Mouse (Mus musculus) myocyte (in vitro differentiated cells): Measurements from ENCODE around the gene Acpp.

Experiments used
- CEBPB ChIP-seq: IDR thresholded peaks from 2 replicates; pipeline ENCODE4 v1.6.1; 2011; ENCODE audit warnings: mild to moderate bottlenecking, moderate library complexity; ENCODE audit not compliant: poor library complexity, insufficient read depth, severe bottlenecking
- E2F4 ChIP-seq: IDR thresholded peaks from one replicate; pipeline ENCODE4 v1.6.1; 2011; ENCODE audit warnings: mild to moderate bottlenecking, control low read depth, moderate library complexity; ENCODE audit not compliant: insufficient read depth
- MAX ChIP-seq: IDR thresholded peaks from one replicate; pipeline ENCODE4 v1.6.1; 2011; ENCODE audit warnings: low read depth, mild to moderate bottlenecking, control low read depth
- MYOD1 ChIP-seq, 3 experiments: IDR thresholded peaks; one replicate each; pipeline ENCODE4 v1.6.1; 2011; ENCODE audit warnings: control low read depth in 2 of 3, low read depth in 2 of 3, mild to moderate bottlenecking in 2 of 3, moderate library complexity in 1 of 3; ENCODE audit not compliant: insufficient read length in 2 of 3, control insufficient read depth in 1 of 3
- MYOG ChIP-seq, 3 experiments: IDR thresholded peaks; one replicate each; pipeline ENCODE4 v1.6.1; 2011; ENCODE audit warnings: control low read depth in 2 of 3, low read depth in 2 of 3, mild to moderate bottlenecking in 2 of 3; ENCODE audit not compliant: insufficient read length in 2 of 3, control insufficient read depth in 1 of 3, insufficient read depth in 1 of 3
- POLR2A ChIP-seq: IDR thresholded peaks from one replicate; pipeline ENCODE4 v1.6.1; 2011; ENCODE audit warnings: low read depth, mild to moderate bottlenecking, control low read depth, moderate library complexity; ENCODE audit not compliant: insufficient read length
- POLR2AphosphoS2 ChIP-seq: IDR thresholded peaks from one replicate; pipeline ENCODE4 v1.6.1; 2011; ENCODE audit warnings: low read depth, control low read depth; ENCODE audit not compliant: insufficient read length
- REST ChIP-seq: IDR thresholded peaks from one replicate; pipeline ENCODE4 v1.6.1; 2011; ENCODE audit warnings: mild to moderate bottlenecking, control low read depth, moderate library complexity; ENCODE audit not compliant: insufficient read depth, insufficient read length
- SRF ChIP-seq: IDR thresholded peaks from one replicate; pipeline ENCODE4 v1.6.1; 2011; ENCODE audit warnings: low read depth; ENCODE audit not compliant: control insufficient read depth, insufficient read length
- TCF3 ChIP-seq: IDR thresholded peaks from one replicate; pipeline ENCODE4 v1.6.1; 2011; ENCODE audit warnings: low read depth, control low read depth; ENCODE audit not compliant: insufficient read length
- USF1 ChIP-seq: IDR thresholded peaks from one replicate; pipeline ENCODE4 v1.6.1; 2011; ENCODE audit warnings: low read depth, mild to moderate bottlenecking, control low read depth, moderate library complexity

DNA sequence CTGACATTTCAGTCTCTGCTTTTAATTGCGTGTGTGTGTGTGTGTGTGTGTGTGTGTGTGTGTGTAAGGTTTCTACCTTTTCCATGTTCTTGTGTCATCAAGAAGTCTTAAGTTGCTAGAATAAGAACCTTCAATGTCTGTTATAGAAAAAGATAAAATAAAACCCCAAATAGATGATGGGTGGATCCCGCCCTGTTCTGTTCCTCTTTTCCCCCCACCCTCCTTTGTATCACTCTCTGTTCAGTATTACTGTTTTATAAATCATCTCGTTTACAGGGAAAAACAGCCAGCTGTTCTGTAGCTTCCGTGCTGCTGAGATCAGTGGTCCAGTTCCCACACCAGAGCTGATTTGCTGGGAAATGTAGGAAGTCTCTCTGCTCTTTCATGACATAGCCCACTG is 65.5 kb downstream of the Acpp start:
- TF ChIP-seq USF1 (no peak), POLR2A (no peak), POLR2AphosphoS2 (no peak), MYOD1 (IDR thresholded peaks at IDR 0.05; ENCODE audit: control insufficient read depth in 1 of 3, insufficient read length in 2 of 3, low read depth in 2 of 3) (no peak), REST (no peak), E2F4 (no peak), MYOG (IDR thresholded peaks at IDR 0.05; ENCODE audit: control insufficient read depth in 1 of 3, insufficient read depth in 1 of 3, insufficient read length in 2 of 3, low read depth in 2 of 3) (no peak), TCF3 (no peak), SRF (no peak), MAX (no peak), CEBPB (no peak)
